Mouse (Mus musculus): ENCODE results near the gene Olfr878. TPM values are rescaled to one million over a fixed set of nuclear protein-coding genes. Genes with fewer than 3 reads are reported as not detected.

The Olfr878 gene
- polyA plus RNA-seq, 1 experiment from 2014 or later, result not detected

DNA sequence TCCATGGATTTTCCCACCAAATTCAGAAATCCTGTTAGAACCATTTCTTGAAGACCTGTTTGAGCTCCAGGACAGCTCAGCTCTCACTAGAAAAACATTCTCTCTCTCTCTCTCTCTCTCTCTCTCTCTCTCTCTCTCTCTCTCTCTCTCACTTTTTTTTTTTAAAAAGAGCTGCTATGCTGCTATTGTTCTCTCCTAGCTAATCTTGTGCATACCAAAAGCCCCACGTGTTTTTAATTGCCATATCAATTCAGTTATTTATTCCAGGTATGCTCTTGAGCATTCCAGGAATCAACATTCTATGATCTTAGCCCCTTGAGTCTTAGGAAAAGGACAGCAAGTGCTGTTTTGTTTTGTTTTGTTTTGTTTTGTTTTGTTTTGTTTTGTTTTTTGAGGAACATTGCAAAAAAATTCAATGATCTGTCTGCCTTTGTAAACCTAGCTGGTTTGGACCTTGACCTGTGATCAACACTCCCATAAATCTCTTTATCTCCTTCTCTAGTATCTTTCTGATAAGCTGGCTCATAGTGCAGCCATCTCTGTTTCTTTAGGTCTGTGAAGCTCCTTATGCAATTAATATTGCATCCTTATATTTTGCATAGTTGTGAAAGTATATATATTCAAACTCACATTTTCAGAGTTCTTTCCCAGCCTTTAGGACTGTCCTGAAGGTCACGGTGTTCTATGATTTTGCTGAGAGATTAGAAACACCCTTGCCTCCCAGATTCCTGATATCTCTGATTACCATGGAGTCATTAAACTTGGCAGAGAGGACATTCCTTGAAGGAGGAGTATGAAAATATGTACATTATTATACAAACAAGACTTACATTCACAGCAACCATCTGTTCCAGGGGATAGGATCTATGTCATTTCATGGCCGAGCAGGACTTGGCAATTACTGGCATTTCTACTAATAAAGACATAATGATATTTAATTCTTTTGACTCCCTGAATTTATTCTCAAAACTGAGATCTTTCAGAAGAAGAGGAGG, 8.7 kb downstream of the Olfr878 start:
- H3K27me3 ChIP-seq (ENCODE audit: insufficient read depth, low read length), result no peaks in the 10 kb centered on the region
- WGBS, result 55% methylated on average over 3 of the region's 3 CpGs
- no peak for ATAC-seq (ENCODE audit: low FRiP score, low TSS enrichment)

DNA sequence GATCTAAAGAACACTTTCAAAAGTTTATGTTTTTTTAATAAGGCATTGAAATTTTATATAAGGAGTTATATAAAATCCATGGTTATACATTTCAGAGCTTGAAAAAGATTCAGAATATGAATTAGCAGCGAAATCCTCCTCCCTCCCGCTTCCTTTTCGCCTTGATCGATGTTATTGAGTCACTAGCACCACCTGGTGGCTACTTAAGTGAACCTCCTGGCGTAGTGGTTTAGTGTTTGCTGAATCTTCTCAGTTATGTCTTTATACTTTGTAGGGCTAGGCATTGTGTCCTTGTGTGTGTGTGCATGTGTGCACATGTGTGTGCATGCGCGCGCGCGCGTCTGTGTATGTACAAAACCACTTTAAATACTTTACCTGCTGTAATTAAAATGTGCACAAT, 14.9 kb downstream of the Olfr878 start:
- no peak overlapping the region for H3K9ac ChIP-seq (replicated peaks; ENCODE audit: low read length)
- H3K4me3 ChIP-seq (ENCODE audit: low read length), result no peak overlapping the region
- WGBS, result 7% methylated on average over 11 of the region's 11 CpGs
- no peak overlapping the region for H3K27ac ChIP-seq (ENCODE audit: low read length)
- no peaks in the 10 kb centered on the region for H3K4me1 ChIP-seq (ENCODE audit: insufficient read depth, low read length)
- no peak overlapping the region for H3K4me2 ChIP-seq (replicated peaks; ENCODE audit: low read depth, low read length)
- peak; percentile 49; the same call in 1 of the 2 replicates for ATAC-seq (ENCODE audit: low FRiP score, low TSS enrichment)
- H3K9me3 ChIP-seq (ENCODE audit: low read length), result no peaks in the 10 kb centered on the region
- H3K36me3 ChIP-seq (ENCODE audit: insufficient read depth, low read length), result no peaks in the 10 kb centered on the region
- no peaks in the 10 kb centered on the region for H3K27me3 ChIP-seq (ENCODE audit: insufficient read depth, low read length)

More for the DNA sequence above, 8.7 kb downstream of the Olfr878 start:
- H3K4me2 ChIP-seq (replicated peaks; ENCODE audit: low read depth, low read length), result no peak overlapping the region
- no peaks in the 10 kb centered on the region for H3K36me3 ChIP-seq (ENCODE audit: insufficient read depth, low read length)
- H3K4me3 ChIP-seq (ENCODE audit: low read length), result no peak overlapping the region
- no peaks in the 10 kb centered on the region for H3K4me1 ChIP-seq (ENCODE audit: insufficient read depth, low read length)
- no peak overlapping the region for H3K27ac ChIP-seq (ENCODE audit: low read length)
- H3K9ac ChIP-seq (replicated peaks; ENCODE audit: low read length), result no peak overlapping the region
- H3K9me3 ChIP-seq (ENCODE audit: low read length), result no peaks in the 10 kb centered on the region

DNA sequence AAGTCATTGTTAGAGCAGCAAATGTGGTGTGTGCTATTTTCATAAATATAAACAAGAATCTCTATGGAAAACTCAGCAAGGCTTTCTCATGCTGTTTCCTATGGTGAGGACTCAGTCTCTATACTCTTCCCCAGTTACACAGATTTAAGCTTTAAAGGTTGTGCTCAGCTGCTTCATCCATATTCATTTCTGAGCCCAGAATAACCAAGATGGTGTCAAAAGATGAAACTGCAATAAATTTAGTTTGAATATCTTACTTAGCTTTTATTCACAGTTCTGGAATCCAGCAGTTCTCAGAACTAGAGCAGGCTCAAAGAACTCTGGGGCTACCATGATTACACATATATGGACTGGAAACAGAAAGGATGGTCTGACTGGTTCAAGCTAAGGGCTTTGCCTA, 16.5 kb downstream of the Olfr878 start:
- H3K9ac ChIP-seq (replicated peaks; ENCODE audit: low read length), result no peak overlapping the region
- H3K4me3 ChIP-seq (ENCODE audit: low read length), result no peak overlapping the region
- H3K36me3 ChIP-seq (ENCODE audit: insufficient read depth, low read length), result no peaks in the 10 kb centered on the region
- no peak for ATAC-seq (ENCODE audit: low FRiP score, low TSS enrichment)
- H3K27ac ChIP-seq (ENCODE audit: low read length), result no peak overlapping the region
- no peaks in the 10 kb centered on the region for H3K27me3 ChIP-seq (ENCODE audit: insufficient read depth, low read length)
- H3K9me3 ChIP-seq (ENCODE audit: low read length), result no peaks in the 10 kb centered on the region
- no peak overlapping the region for H3K4me2 ChIP-seq (replicated peaks; ENCODE audit: low read depth, low read length)
- no peaks in the 10 kb centered on the region for H3K4me1 ChIP-seq (ENCODE audit: insufficient read depth, low read length)

DNA sequence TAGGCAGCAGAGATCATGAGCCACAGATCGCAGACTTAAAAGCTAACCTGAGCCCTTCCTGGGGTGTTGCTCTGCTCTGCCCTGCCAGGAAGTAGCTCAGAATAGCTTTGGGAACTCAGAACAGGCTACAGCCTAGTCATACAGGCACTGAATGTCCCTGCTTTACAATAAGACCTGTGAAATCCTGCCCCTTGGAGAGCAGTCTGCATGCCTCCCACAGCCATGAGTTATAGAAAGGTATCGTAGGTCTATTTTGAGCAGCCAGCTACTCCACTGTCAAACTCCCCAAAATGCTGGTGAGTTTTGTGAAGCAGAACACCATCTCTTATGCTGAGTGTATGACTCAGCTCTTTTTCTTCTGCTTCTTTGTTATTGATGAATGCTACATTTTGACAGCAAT, 23.5 kb downstream of the Olfr878 start:
- H3K4me3 ChIP-seq (ENCODE audit: low read length), result no peak overlapping the region
- H3K36me3 ChIP-seq (ENCODE audit: insufficient read depth, low read length), result no peaks in the 10 kb centered on the region
- H3K27ac ChIP-seq (ENCODE audit: low read length), result no peak overlapping the region
- no peak overlapping the region for H3K9ac ChIP-seq (replicated peaks; ENCODE audit: low read length)
- 93% methylated on average over 2 of the region's 2 CpGs for WGBS
- H3K4me1 ChIP-seq (ENCODE audit: insufficient read depth, low read length), result no peaks in the 10 kb centered on the region
- H3K27me3 ChIP-seq (ENCODE audit: insufficient read depth, low read length), result no peaks in the 10 kb centered on the region
- ATAC-seq (ENCODE audit: low FRiP score, low TSS enrichment), result no peak
- H3K9me3 ChIP-seq (ENCODE audit: low read length), result no peaks in the 10 kb centered on the region
- no peak overlapping the region for H3K4me2 ChIP-seq (replicated peaks; ENCODE audit: low read depth, low read length)

Other genes starting within 250 kb of the Olfr878 start
- gene Panx3, start 248.6 kb upstream of the Olfr878 start, polyA plus RNA-seq (2015; fragmentation: Nextera tagmentation; extraction: Ambion mirVana), result 0.06 TPM in 1 of 2 replicates, not detected in the other
- gene Olfr160, start 201.6 kb upstream of the Olfr878 start, polyA plus RNA-seq (2015; fragmentation: Nextera tagmentation; extraction: Ambion mirVana), result not detected in 2 replicates
- not detected in 2 replicates for gene Olfr874, start 172.7 kb upstream of the Olfr878 start, polyA plus RNA-seq (2015; fragmentation: Nextera tagmentation; extraction: Ambion mirVana)
- 0.16 TPM in 1 of 2 replicates, not detected in the other for gene Olfr875, start 146.0 kb upstream of the Olfr878 start, polyA plus RNA-seq (2015; fragmentation: Nextera tagmentation; extraction: Ambion mirVana)
- gene Olfr876, start 114.8 kb upstream of the Olfr878 start, polyA plus RNA-seq (2015; fragmentation: Nextera tagmentation; extraction: Ambion mirVana), result not detected in 2 replicates
- gene Olfr877, start 63.6 kb upstream of the Olfr878 start, polyA plus RNA-seq (2015; fragmentation: Nextera tagmentation; extraction: Ambion mirVana), result not detected in 2 replicates
- gene Olfr145, start 21.1 kb upstream of the Olfr878 start, polyA plus RNA-seq (2015; fragmentation: Nextera tagmentation; extraction: Ambion mirVana), result not detected in 2 replicates
- not detected in 2 replicates for gene Olfr881, start 74.0 kb downstream of the Olfr878 start, polyA plus RNA-seq (2015; fragmentation: Nextera tagmentation; extraction: Ambion mirVana)
- gene Olfr883, start 108.0 kb downstream of the Olfr878 start, polyA plus RNA-seq (2015; fragmentation: Nextera tagmentation; extraction: Ambion mirVana), result not detected in 2 replicates
- not detected in 2 replicates for gene Olfr884, start 128.7 kb downstream of the Olfr878 start, polyA plus RNA-seq (2015; fragmentation: Nextera tagmentation; extraction: Ambion mirVana)
- gene Olfr885, start 143.5 kb downstream of the Olfr878 start, polyA plus RNA-seq (2015; fragmentation: Nextera tagmentation; extraction: Ambion mirVana), result not detected in 2 replicates
- gene Olfr887, start 166.2 kb downstream of the Olfr878 start, polyA plus RNA-seq (2015; fragmentation: Nextera tagmentation; extraction: Ambion mirVana), result not detected in 2 replicates
- not detected in 2 replicates for gene Olfr888, start 190.3 kb downstream of the Olfr878 start, polyA plus RNA-seq (2015; fragmentation: Nextera tagmentation; extraction: Ambion mirVana)
- 0.03 and 0.06 TPM in 2 replicates for gene Olfr889, start 197.4 kb downstream of the Olfr878 start, polyA plus RNA-seq (2015; fragmentation: Nextera tagmentation; extraction: Ambion mirVana)
- gene Olfr890, start 224.7 kb downstream of the Olfr878 start, polyA plus RNA-seq (2015; fragmentation: Nextera tagmentation; extraction: Ambion mirVana), result not detected in 2 replicates

Data from kidney, embryonic 16.5 days (tissue).